Mouse (Mus musculus) lung, postnatal 0 days (tissue): ENCODE data around the gene Cdc42bpb.

Experiments used
- CTCF ChIP-seq: IDR thresholded peaks from 2 replicates; pipeline ENCODE4 v1.5.1; 2016; ENCODE audit warnings: antibody characterized with exemption, mild to moderate bottlenecking
- EP300 ChIP-seq: IDR thresholded peaks from 2 replicates; pipeline ENCODE4 v1.6.1; 2016; ENCODE audit warnings: antibody characterized with exemption, mild to moderate bottlenecking, control low read depth

DNA sequence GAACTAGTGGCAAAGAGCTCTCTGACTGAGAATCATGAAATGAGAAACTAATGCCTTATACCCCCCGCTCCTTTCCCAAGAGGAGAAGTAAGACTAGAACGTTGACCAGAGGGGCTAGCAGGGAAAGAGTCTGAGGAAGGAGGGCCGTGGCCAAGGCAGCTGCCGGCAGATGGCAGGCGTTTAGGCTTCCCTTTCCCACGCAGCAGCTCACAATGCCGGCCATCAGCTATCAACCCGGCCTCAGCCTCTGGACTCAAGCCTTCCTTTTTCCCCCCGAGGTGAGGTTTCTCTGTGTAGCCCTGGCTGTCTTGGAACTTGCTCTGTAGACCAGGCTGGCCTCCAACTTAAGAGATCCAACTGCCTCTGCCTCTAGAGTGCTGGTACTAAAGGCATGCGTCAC is 25.0 kb downstream of the Cdc42bpb start:
- TF ChIP-seq EP300: no peak
- peak; percentile 30; the same call in 1 of the 2 replicates for TF ChIP-seq CTCF
